Mouse (Mus musculus) granulocyte monocyte progenitor cell, adult 5-6 weeks (primary cell): ENCODE results near the gene Obox6. TPM values are rescaled to one million over a fixed set of nuclear protein-coding genes. Genes with fewer than 3 reads are reported as not detected.

Experiments used
- ATAC-seq: replicated peaks from 2 replicates; pipeline ENCODE4 v1.8.0; 2016; ENCODE audit warnings: mild to moderate bottlenecking, moderate TSS enrichment, inconsistent platforms; ENCODE audit not compliant: poor library complexity, severe bottlenecking
- total RNA-seq, 2 experiments: library from RNA; stranded (forward) in 1 of 2; stranded (reverse) in 1 of 2; fragments of 200-712, 200-1000 nt in 1 of 2; fragments of >200 nt in 1 of 2; fragmentation: Nextera tagmentation in 1 of 2; gene quantifications; 2 replicates each; pipeline ENCODE4 v1.2.3; 2014 to 2017

Gene Obox6
- total RNA-seq (2014; fragmentation: Nextera tagmentation) = not detected in 2 replicates
- not detected in 2 replicates for total RNA-seq (2017)

- ATAC-seq = no peak
Observed at GRCm38 (mm10) chr7:15839578-15839977, at the start of gene Obox6. Gene Obox6 (minus strand): TSS chr7:15839678.

- no peak for ATAC-seq
Observed at GRCm38 (mm10) chr7:15884127-15884526, 44.6 kb upstream of the Obox6 start.

GRCm38 (mm10) chr7:15882317-15882716, 42.8 kb upstream of the Obox6 start, which contains the start of gene Crxos:
Gene Crxos (plus strand): TSS chr7:15882617.
- no peak for ATAC-seq

- no peak for ATAC-seq
Observed at GRCm38 (mm10) chr7:15881831-15882230, 42.4 kb upstream of the Obox6 start.

- no peak for ATAC-seq
Observed at GRCm38 (mm10) chr7:15881388-15881787, 41.9 kb upstream of the Obox6 start.

GRCm38 (mm10) chr7:15879756-15880155, 40.3 kb upstream of the Obox6 start, which contains the start of gene Crx:
Gene Crx (minus strand): TSS chr7:15879968.
- ATAC-seq = no peak

- ATAC-seq = no peak
Observed at GRCm38 (mm10) chr7:15864104-15864503, 24.6 kb upstream of the Obox6 start.

GRCm38 (mm10) chr7:15859657-15860056, 20.2 kb upstream of the Obox6 start:
- ATAC-seq = no peak

Other genes with a start within 250 kb of the Obox6 start
- gene Obox3, start 199.8 kb downstream of the Obox6 start, total RNA-seq (2014; fragmentation: Nextera tagmentation) = not detected in 2 replicates
- not detected in 2 replicates for gene Obox3, start 199.8 kb downstream of the Obox6 start, total RNA-seq (2017)
- gene Obox5, start 89.5 kb downstream of the Obox6 start, total RNA-seq (2014; fragmentation: Nextera tagmentation) = not detected in 2 replicates
- not detected in 2 replicates for gene Obox5, start 89.5 kb downstream of the Obox6 start, total RNA-seq (2017)
- gene Crx, start 40.3 kb upstream of the Obox6 start, total RNA-seq (2014; fragmentation: Nextera tagmentation) = not detected in 2 replicates
- not detected in 2 replicates for gene Crx, start 40.3 kb upstream of the Obox6 start, total RNA-seq (2017)
- not detected in 2 replicates for gene Crxos, start 42.9 kb upstream of the Obox6 start, total RNA-seq (2014; fragmentation: Nextera tagmentation)
- gene Crxos, start 42.9 kb upstream of the Obox6 start, total RNA-seq (2017) = not detected in 2 replicates
- gene Selenow, start 82.7 kb upstream of the Obox6 start, total RNA-seq (2014; fragmentation: Nextera tagmentation) = 96.6 and 124 TPM in 2 replicates
- 28.8 and 30.2 TPM in 2 replicates for gene Selenow, start 82.7 kb upstream of the Obox6 start, total RNA-seq (2017)
- gene Nop53, start 106.4 kb upstream of the Obox6 start, total RNA-seq (2014; fragmentation: Nextera tagmentation) = 70.6 and 105 TPM in 2 replicates
- gene Nop53, start 106.4 kb upstream of the Obox6 start, total RNA-seq (2017) = 186 and 221 TPM in 2 replicates
- not detected in 2 replicates for gene Ehd2, start 127.9 kb upstream of the Obox6 start, total RNA-seq (2014; fragmentation: Nextera tagmentation)
- 0.13 TPM in 1 of 2 replicates, not detected in the other for gene Ehd2, start 127.9 kb upstream of the Obox6 start, total RNA-seq (2017)
- 12.2 and 21.8 TPM in 2 replicates for gene Bicra, start 208.2 kb upstream of the Obox6 start, total RNA-seq (2014; fragmentation: Nextera tagmentation)
- gene Bicra, start 208.2 kb upstream of the Obox6 start, total RNA-seq (2017) = 0.34 and 0.93 TPM in 2 replicates
- not detected in 2 replicates for gene Zfp541, start 222.1 kb upstream of the Obox6 start, total RNA-seq (2014; fragmentation: Nextera tagmentation)
- gene Zfp541, start 222.1 kb upstream of the Obox6 start, total RNA-seq (2017) = 0.31 TPM in 1 of 2 replicates, not detected in the other